Mouse (Mus musculus) embryonic fibroblast, embryonic 13.5 days (primary cell): Measurements from ENCODE around the gene Gatb.

ENCODE experiments used
- CTCF ChIP-seq: IDR thresholded peaks from 2 replicates; pipeline ENCODE4 v1.5.1; 2011; ENCODE audit warnings: mild to moderate bottlenecking, control low read depth, low read length, moderate library complexity, borderline replicate concordance; ENCODE audit not compliant: insufficient read depth
- POLR2A ChIP-seq: IDR thresholded peaks from 2 replicates; pipeline ENCODE4 v1.6.1; 2011; ENCODE audit warnings: low read depth, mild to moderate bottlenecking, control low read depth, low read length, moderate library complexity

- TF ChIP-seq POLR2A (no peak), CTCF (no peak)
These were observed 129.4 kb downstream of the Gatb start for GRCm38 (mm10) chr3:85703141-85703882.
